Mouse (Mus musculus) hindbrain, postnatal 0 days (tissue): ENCODE measurements at regions not wholly inside any gene's neighbourhood (a gene's known extent, or its start where the extent isn't known, plus 50 kb on each side); places are given as distances from the start of the nearest gene placed in this dataset.

Source experiments
- ATAC-seq: fragments of 200-750 bp; cut with Nextera tagmentation; 2 replicates; pipeline ENCODE4 v1.8.0; 2017; ENCODE audit warnings: mild to moderate bottlenecking, moderate TSS enrichment, moderate library complexity
- DNase-seq: peaks from one replicate; pipeline ENCODE4 v3.0.0-alpha.2; 2015; ENCODE audit warnings: low spot score
- H3K27ac ChIP-seq: fragments of 300-500 bp; sonication (generic); 2 replicates; pipeline ENCODE4 v1.5.1; 2014; ENCODE audit warnings: mild to moderate bottlenecking
- H3K27me3 ChIP-seq: fragments of 300-500 bp; sonication (generic); 2 replicates; pipeline ENCODE4 v1.6.1; 2014; ENCODE audit warnings: low read length, mixed read lengths; ENCODE audit not compliant: insufficient read depth
- H3K36me3 ChIP-seq: fragments of 300-500 bp; sonication (generic); 2 replicates; pipeline ENCODE4 v1.6.1; 2014; ENCODE audit warnings: low read length, mixed read lengths; ENCODE audit not compliant: insufficient read depth
- H3K4me1 ChIP-seq: fragments of 300-500 bp; sonication (generic); 2 replicates; pipeline ENCODE4 v1.6.1; 2014; ENCODE audit warnings: antibody characterized with exemption, low read length, mixed read lengths; ENCODE audit not compliant: insufficient read depth
- H3K4me2 ChIP-seq: fragments of 300-500 bp; sonication (generic); 2 replicates; pipeline ENCODE4 v1.6.1; 2014; ENCODE audit warnings: low read depth, mild to moderate bottlenecking, low read length, moderate library complexity, mixed read lengths
- H3K4me3 ChIP-seq: fragments of 300-500 bp; sonication (generic); 2 replicates; pipeline ENCODE4 v1.5.1; 2014; ENCODE audit warnings: low read length
- H3K9ac ChIP-seq: fragments of 300-500 bp; sonication (generic); replicated peaks from 2 replicates; pipeline ENCODE4 v1.6.1; 2014; ENCODE audit warnings: mild to moderate bottlenecking, low read length, moderate library complexity, mixed read lengths
- H3K9me3 ChIP-seq: fragments of 300-500 bp; sonication (generic); 2 replicates; pipeline ENCODE4 v1.6.1; 2016; ENCODE audit warnings: low read length, mixed read lengths
- CTCF ChIP-seq: IDR thresholded peaks from 2 replicates; pipeline ENCODE4 v1.5.1; 2016; ENCODE audit warnings: antibody characterized with exemption, control low read depth, low read depth
- WGBS: fragments of 180-500 bp; shearing (Covaris S2); extraction: QIAGEN DNeasy Blood & Tissue Kit; methylation state at CpG from one replicate; pipeline ENCODE4 v1.1.7; 2014; 5-methylcytosine and 5-hydroxymethylcytosine counted together

GRCm38 (mm10) chr6:51701253-51702020 lies 177.7 kb downstream of the Snx10 start:
- Histone ChIP-seq H3K9ac (no peak overlapping the region), H3K36me3 (no peaks in the 10 kb centered on the region), H3K4me3 (no peak overlapping the region), H3K4me2 (no peak overlapping the region), H3K9me3 (no peaks in the 10 kb centered on the region), H3K4me1 (no peaks in the 10 kb centered on the region), H3K27ac (no peak overlapping the region), H3K27me3 (no peaks in the 10 kb centered on the region)
- WGBS = 95% methylated on average over 11 of the region's 11 CpGs
- DNase-seq (no peak), ATAC-seq (no peak)
- no peak for TF ChIP-seq CTCF

- Histone ChIP-seq H3K4me2 (no peak overlapping the region), H3K9ac (no peak overlapping the region), H3K27ac (no peak overlapping the region), H3K9me3 (no peaks in the 10 kb centered on the region), H3K27me3 (no peaks in the 10 kb centered on the region), H3K4me3 (no peak overlapping the region), H3K4me1 (no peaks in the 10 kb centered on the region), H3K36me3 (no peaks in the 10 kb centered on the region)
- no peak for ATAC-seq
- 64% methylated on average over 10 of the region's 10 CpGs for WGBS
- no peak for DNase-seq
- TF ChIP-seq CTCF = no peak
These were observed 178.9 kb downstream of the Snx10 start for GRCm38 (mm10) chr6:51702456-51703171.

- no peaks in the 10 kb centered on the region for H3K9me3 ChIP-seq
- DNase-seq (no peak), ATAC-seq (no peak)
- H3K4me3 ChIP-seq = no peak overlapping the region
- H3K4me2 ChIP-seq = no peak overlapping the region
- H3K4me1 ChIP-seq = no peaks in the 10 kb centered on the region
- WGBS = 48% methylated on average over 6 of the region's 6 CpGs
- H3K27me3 ChIP-seq = no peaks in the 10 kb centered on the region
- H3K36me3 ChIP-seq = no peaks in the 10 kb centered on the region
- no peak overlapping the region for H3K9ac ChIP-seq
- H3K27ac ChIP-seq = no peak overlapping the region
- TF ChIP-seq CTCF = no peak
These were observed 184.3 kb downstream of the Snx10 start for GRCm38 (mm10) chr6:51708011-51708410.

GRCm38 (mm10) chr6:51708668-51709339 lies 185.1 kb downstream of the Snx10 start:
- WGBS = 42% methylated on average over 9 of the region's 9 CpGs
- TF ChIP-seq CTCF = no peak
- Histone ChIP-seq H3K36me3 (no peaks in the 10 kb centered on the region), H3K27me3 (no peaks in the 10 kb centered on the region), H3K4me3 (no peak overlapping the region), H3K4me2 (no peak overlapping the region), H3K4me1 (no peaks in the 10 kb centered on the region), H3K9me3 (no peaks in the 10 kb centered on the region), H3K27ac (no peak overlapping the region; the same call in 1 of the 2 replicates), H3K9ac (no peak overlapping the region)
- no peak for ATAC-seq
- no peak for DNase-seq

- Histone ChIP-seq H3K27me3 (no peaks in the 10 kb centered on the region), H3K4me3 (no peak overlapping the region), H3K9ac (no peak overlapping the region), H3K4me2 (no peak overlapping the region), H3K27ac (no peak overlapping the region), H3K36me3 (no peaks in the 10 kb centered on the region), H3K4me1 (no peaks in the 10 kb centered on the region), H3K9me3 (no peaks in the 10 kb centered on the region)
- WGBS = 45% methylated on average over 11 of the region's 11 CpGs
- ATAC-seq (no peak), DNase-seq (no peak)
- no peak for TF ChIP-seq CTCF
These were observed 185.8 kb downstream of the Snx10 start for GRCm38 (mm10) chr6:51709340-51710067.

- TF ChIP-seq CTCF = no peak
- ATAC-seq (no peak), DNase-seq (no peak)
- Histone ChIP-seq H3K4me2 (no peak overlapping the region), H3K36me3 (no peaks in the 10 kb centered on the region), H3K4me3 (no peak overlapping the region), H3K27ac (peak overlapping the region; percentile 26; the same call in 1 of the 2 replicates), H3K9me3 (no peaks in the 10 kb centered on the region), H3K4me1 (no peaks in the 10 kb centered on the region), H3K27me3 (no peaks in the 10 kb centered on the region), H3K9ac (no peak overlapping the region)
- 70% methylated on average over 5 of the region's 5 CpGs for WGBS
These were observed 186.5 kb downstream of the Snx10 start for GRCm38 (mm10) chr6:51710153-51710552.
